Mouse (Mus musculus) urinary bladder, postnatal 14 days (tissue): Measurements from ENCODE around the gene Fkbp14.
A peak's percentile ranks its signal among the peaks of the same experiment; 100 is the strongest.

Source experiments
- DNase-seq: peaks from one replicate; pipeline ENCODE4 v3.0.0; 2021; ENCODE audit warnings: low spot score

Fkbp14 gene

DNA sequence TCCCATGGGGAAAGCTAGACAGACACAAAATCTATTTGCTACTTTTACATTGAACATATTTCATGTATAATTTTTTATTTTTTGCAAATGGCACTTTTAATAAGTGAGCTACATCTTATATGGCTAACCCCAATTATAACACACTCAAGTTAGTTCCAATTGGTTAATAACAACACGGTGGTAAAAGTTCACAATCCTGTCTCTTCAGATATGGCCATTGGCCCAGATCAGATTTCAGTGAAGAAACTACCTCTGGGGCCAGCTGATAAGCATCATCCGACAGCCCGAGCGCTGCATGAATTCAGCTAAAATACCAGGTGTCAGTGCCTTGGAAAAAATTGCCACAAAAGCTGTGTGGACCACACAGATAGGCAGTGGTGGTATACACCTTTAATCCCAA, 9.4 kb downstream of the Fkbp14 start:
- no peak for DNase-seq

GRCm38 (mm10) chr6:54586911-54587310, 10.2 kb downstream of the Fkbp14 start:
- DNase-seq, result no peak

- peak; percentile 59 for DNase-seq
Observed at GRCm38 (mm10) chr6:54586175-54586574, 10.9 kb downstream of the Fkbp14 start.

DNA sequence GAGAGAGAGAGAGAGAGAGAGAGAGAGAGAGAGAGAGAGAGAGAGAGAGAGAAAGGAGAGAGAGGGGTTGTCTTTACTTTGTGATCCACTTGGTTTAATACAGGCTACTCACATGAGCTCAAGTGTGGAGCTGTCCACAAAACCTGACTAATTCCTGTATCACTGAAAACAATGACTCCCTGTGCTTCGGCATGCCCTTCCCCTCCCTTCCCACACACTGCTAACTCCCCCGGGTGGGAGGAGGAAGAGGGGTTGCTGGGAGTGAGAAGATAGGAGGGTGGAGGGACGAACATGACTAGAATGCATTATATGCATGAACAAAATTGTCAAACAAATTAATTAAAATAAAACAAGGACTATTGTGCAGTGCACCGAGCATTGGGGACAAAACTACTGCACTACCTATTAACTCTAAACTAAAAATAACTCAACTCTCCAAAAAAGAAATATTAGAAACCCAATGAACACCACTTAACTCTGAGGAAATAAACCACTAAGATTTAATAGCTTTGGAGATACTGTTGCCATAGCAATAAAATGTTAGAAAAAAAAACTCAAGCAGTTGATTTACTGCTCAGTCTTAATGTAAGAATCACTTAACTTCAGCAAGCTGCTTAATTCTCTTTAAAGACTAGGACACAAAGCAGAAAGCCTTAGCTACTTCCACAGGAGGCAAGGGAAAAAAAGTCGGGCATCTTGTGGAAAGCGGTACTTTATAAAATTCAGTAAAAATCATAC, 23.7 kb downstream of the Fkbp14 start:
- no peak for DNase-seq

- no peak for DNase-seq
Observed at GRCm38 (mm10) chr6:54569776-54570175, 27.3 kb downstream of the Fkbp14 start.

- no peak for DNase-seq
Observed at GRCm38 (mm10) chr6:54566546-54566919, 30.6 kb downstream of the Fkbp14 start.

DNA sequence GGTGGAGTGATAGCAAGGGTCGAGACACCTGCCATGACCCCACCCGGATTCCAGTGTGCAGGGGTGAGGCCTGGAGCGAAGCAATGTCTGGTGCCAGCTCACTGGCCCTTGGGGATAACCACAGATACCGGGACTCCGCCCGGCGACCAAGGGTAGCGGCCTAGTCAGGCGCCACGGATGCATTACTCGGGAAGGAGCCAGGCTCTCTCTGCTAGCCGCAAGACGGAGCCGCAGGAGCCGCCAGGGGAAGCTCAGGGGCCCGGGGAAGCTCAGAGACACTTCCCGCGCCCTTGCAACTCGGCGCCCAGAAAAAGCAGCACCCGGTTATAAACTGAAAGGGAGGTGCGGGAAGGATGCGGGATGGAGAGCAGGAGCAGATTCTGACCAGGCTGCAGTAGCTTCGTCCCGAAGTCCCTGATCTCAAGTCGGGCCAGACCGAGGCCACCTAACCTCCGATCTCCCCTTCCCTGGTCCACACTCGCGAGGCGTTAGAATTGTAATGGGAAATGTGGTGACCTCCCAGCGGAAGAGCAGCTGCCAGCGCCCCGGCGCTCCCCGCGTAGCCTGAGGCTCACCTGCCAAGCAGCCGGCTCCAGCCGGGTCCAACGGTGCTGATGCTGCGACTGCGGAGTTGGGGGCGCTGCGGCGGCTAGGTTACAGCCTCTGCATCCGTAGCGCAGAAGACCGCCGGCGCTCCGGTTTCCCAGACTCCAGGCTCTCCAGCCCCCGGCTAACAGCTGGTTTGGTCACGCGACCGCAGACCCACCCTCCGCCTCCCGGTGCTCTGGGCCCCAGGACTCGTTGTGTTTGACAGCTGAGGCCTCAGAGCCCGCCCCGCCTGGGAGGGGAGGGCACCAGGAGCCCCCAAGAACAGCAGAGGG, 31.2 kb downstream of the Fkbp14 start, which contains the start of gene Scrn1:
Gene Scrn1 (minus strand): TSS at position 825 of the 881 bp plus-strand sequence.
- peak; percentile 62 for DNase-seq

- DNase-seq, result peak; percentile 6
Observed at GRCm38 (mm10) chr6:54565012-54565411, 32.1 kb downstream of the Fkbp14 start.

DNA sequence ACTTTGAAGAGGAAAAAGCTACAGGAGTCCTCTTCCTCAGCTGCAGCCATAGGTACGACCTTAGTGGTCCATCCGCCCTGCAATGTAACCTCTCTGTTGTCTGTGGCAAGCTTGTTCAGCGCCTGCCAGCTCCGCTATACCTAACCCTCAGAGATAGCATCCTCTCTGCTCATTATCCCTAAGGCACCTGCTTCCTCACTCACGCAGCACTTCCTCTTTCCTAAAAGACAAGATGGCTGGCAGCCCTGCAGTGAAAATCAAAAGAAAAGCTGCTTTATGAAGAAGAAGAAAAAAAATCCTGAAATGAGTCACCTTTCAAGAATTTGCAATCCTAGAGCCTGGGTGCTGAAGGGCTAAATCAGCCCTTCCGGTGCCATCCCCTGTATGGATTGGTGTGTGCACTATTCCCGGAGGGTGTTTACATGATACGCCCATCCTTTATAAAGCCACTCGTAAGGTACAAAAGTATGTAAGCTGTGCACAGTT, 32.6 kb downstream of the Fkbp14 start:
- DNase-seq, result no peak

- no peak for DNase-seq
Observed at GRCm38 (mm10) chr6:54563561-54563960, 33.5 kb downstream of the Fkbp14 start.

- DNase-seq, result no peak
Observed at GRCm38 (mm10) chr6:54562018-54562809, 34.9 kb downstream of the Fkbp14 start.

DNA sequence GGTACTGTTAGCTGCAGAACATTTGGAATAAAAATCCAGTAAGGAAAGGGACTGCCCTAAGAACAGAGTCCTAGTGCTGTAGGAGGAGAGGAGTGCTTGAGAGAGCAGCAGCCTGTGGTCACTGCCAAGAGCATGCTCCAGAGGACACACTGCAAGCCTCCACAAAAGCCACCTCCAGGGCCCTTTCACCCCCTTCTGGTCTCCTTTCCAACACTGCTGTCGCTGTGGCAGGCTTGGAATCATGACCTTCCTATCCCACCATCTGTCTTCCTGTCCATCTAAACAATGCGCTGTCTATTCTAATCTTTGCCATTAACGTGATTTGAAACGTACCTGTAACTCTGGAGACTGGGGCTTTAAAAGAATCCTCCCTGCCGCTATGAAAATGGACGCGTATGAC, 38.6 kb downstream of the Fkbp14 start:
- DNase-seq, result no peak

DNA sequence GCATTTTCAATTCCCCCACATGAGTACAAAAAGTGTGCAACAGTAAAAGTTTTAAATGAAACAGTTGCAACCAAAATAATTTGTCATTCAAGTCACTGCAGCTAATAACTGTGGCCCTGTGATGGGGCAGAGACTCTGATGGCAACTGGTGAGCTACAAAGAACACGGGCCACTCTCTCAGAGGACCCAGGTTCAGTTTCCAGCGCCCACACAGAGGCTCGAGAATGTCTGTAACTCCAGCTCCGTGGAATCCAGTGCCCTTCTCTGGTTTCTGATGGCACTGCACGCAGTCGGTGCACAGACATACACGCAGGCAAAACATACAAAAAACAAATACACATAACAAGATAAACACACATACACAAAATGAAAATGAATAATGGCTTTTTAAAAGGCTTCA, 39.4 kb downstream of the Fkbp14 start:
- no peak for DNase-seq

- no peak for DNase-seq
Observed at GRCm38 (mm10) chr6:54555816-54556215, 41.3 kb downstream of the Fkbp14 start.

DNA sequence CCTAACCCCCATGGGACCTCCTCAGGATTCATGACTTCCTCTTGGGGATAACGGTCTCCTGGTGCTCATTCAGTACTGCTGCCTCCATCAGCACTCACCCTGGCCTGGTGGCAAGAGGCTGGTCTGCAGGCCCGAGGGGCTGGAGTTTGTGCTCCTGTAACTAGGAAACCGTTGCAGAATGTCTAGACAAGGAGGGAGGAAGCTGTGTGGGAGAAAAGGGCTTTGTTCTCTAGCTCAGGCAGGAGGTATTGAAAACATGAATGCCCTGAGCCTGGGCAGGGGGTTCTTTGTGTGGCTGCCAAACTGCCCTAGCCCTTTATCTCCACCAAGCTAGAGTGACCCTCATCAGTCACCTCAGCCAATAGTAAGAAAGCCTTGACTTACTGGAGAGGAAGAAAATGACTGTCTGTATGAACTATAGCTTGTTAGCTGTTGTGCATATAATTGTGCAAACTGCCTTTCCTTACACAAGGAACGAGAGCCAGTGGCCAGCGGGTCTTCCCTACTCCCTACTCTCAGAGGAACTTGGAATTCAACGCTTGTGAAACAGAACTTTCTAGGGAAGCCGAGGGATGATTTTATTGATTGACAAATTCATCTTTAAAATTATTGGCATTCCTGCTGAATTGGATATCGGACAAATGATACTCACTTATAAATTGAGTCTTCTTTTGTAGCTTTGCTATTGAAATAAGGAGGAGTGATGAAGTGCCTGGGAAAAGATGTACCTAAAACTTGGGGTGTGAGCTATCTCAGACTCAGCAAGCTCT, 42.6 kb downstream of the Fkbp14 start:
- no peak for DNase-seq

GRCm38 (mm10) chr6:54553632-54554031, 43.5 kb downstream of the Fkbp14 start:
- DNase-seq, result no peak

DNA sequence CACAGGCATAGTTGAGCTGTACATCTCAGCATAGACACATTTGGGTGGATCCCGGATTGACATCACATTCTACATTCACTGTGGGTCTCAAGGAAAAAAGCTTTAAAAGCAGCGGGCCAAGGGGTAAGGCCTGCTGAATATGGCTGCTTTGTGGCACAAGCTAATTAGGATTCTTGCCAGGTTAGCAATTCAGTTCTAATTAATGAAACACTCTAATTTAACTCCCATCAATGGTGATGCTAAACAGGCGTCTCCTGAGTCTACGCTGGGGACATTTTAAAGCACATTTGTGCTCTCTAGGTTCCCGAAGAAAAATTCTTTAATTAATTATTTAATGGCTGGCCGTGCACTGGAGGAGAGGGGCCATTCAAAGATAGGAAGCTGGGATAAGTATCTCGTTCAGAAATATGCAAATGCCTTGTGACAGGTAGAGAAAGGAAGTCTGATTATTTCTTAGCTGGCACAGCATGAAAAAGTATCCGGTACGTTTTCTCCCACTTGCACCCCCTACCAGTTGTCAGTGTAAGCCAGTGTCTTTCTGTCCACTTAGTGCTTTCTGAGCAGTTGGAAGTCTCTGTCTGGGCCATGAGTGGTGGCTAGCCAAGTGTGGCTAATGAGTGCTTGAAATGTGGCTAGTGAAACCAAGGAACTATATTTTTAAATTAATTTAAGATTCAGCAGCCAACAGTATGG, 44.2 kb downstream of the Fkbp14 start:
- DNase-seq, result no peak

- DNase-seq, result no peak
Observed at GRCm38 (mm10) chr6:54550801-54551323, 46.2 kb downstream of the Fkbp14 start.

DNA sequence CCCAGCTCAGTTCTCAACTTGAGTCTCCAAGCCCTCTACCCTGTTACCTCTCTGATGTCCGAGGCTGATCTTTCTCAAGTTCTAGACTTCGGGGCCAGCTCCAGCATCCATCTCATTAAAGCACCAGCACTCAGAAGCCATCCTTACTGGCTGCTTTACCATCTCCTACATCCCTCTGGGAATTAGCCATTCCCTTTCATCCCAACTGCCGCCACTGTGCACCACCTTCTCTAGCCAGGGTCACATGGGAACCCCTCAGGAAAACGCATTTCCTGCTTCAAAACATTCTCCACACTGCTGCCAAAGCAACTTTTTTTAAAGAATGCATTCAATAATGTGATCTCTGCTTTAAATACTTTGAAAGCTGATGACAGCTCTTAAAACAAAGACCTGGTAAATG, 47.8 kb downstream of the Fkbp14 start:
- no peak for DNase-seq

- DNase-seq, result no peak
Observed at GRCm38 (mm10) chr6:54548314-54549019, 48.6 kb downstream of the Fkbp14 start.
